Mouse (Mus musculus) limb, embryonic 12.5 days (tissue): ENCODE results near the gene Actn1. TPM values are rescaled to one million over a fixed set of nuclear protein-coding genes. Genes with fewer than 3 reads are reported as not detected.

Experiments used
- ATAC-seq: fragments of 200-750 bp; cut with Nextera tagmentation; 2 replicates; pipeline ENCODE4 v1.8.0; 2017; ENCODE audit warnings: low read depth, moderate TSS enrichment; ENCODE audit not compliant: insufficient number of reproducible peaks, insufficient read depth, low FRiP score, low TSS enrichment
- H3K27ac ChIP-seq: fragments of 300-500 bp; sonication (generic); 2 replicates; pipeline ENCODE4 v1.5.1; 2016; ENCODE audit warnings: mild to moderate bottlenecking, moderate library complexity
- H3K27me3 ChIP-seq: fragments of 300-500 bp; sonication (generic); 2 replicates; pipeline ENCODE4 v1.6.1; 2016; ENCODE audit warnings: mild to moderate bottlenecking, moderate library complexity
- H3K36me3 ChIP-seq: fragments of 300-500 bp; sonication (generic); 2 replicates; pipeline ENCODE4 v1.6.1; 2016; ENCODE audit warnings: mild to moderate bottlenecking, moderate library complexity
- H3K4me1 ChIP-seq: fragments of 300-500 bp; sonication (generic); replicated peaks from 2 replicates; pipeline ENCODE4 v1.6.1; 2016
- H3K4me2 ChIP-seq: fragments of 300-500 bp; sonication (generic); 2 replicates; pipeline ENCODE4 v1.6.1; 2016; ENCODE audit warnings: mild to moderate bottlenecking, moderate library complexity
- H3K4me3 ChIP-seq: fragments of 300-500 bp; sonication (generic); replicated peaks from 2 replicates; pipeline ENCODE4 v1.5.1; 2016; ENCODE audit warnings: mild to moderate bottlenecking
- H3K9ac ChIP-seq: fragments of 300-500 bp; sonication (generic); replicated peaks from 2 replicates; pipeline ENCODE4 v1.6.1; 2016; ENCODE audit warnings: mild to moderate bottlenecking, moderate library complexity
- H3K9me3 ChIP-seq: fragments of 300-500 bp; sonication (generic); 2 replicates; pipeline ENCODE4 v1.6.1; 2016; ENCODE audit warnings: mild to moderate bottlenecking, moderate library complexity
- WGBS: fragments of 180-500 bp; shearing (Covaris S2); methylation state at CpG from one replicate; pipeline ENCODE4 v1.1.7; 2016; 5-methylcytosine and 5-hydroxymethylcytosine counted together
- polyA plus RNA-seq: library from polyadenylated mRNA; unstranded; fragments of >200 nt; fragmentation: Nextera tagmentation; extraction: Ambion mirVana; gene quantifications from 2 replicates; pipeline ENCODE4 v1.2.1, GENCODE M21; 2016

Actn1 gene
- polyA plus RNA-seq, 1 experiment from 2014 or later: 42.0 TPM

DNA sequence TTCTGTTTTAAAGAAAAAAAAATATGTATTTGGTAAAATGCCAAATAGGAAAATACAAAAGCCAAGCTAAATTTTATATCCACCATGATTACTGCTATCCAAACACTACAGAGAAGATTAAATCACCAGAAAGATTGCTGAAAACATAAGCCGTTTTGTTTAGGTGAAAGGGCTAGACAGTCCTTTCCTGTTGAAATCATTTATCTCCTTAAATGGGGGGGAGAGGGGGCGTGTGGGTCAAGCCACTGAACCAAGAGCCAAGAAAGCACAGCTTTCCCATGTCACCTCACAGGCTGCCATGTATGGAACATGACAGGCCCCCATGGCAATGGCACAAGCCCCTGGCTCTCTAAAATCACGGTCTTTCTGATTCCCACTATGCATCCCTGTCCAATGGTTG, 21.6 kb downstream of the Actn1 start:
- Histone ChIP-seq H3K9me3 (peaks cover 13% of the 10 kb centered on the region; the same call in 1 of the 2 replicates), H3K27me3 (no peaks in the 10 kb centered on the region), H3K4me2 (no peak overlapping the region), H3K27ac (no peak overlapping the region), H3K36me3 (peaks cover 33% of the 10 kb centered on the region), H3K4me1 (peaks cover 42% of the 10 kb centered on the region), H3K4me3 (no peak overlapping the region), H3K9ac (no peak overlapping the region)
- ATAC-seq: no peak
- 77% methylated on average over 3 of the region's 3 CpGs for WGBS

DNA sequence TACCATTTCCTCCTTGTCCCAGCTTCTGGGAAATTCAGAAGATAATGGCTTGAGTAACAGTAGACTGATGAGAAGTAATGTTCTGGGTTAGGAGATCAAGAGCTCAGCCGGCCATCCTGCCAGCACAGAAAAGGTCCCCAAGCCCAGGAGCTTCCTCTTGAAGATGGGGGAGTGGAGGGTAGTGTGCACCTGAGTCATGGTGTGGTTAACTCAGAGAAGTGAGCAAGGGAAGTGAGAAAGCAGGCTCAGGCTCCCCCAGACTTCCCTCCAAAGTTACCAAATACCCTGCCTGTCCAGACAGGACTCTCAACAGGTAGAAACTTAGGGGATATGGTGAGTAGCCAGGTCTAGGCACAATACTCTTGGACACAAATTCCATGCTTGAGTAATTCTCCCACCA, 24.9 kb downstream of the Actn1 start:
- Histone ChIP-seq H3K36me3 (peaks cover 24% of the 10 kb centered on the region), H3K27me3 (no peaks in the 10 kb centered on the region), H3K4me3 (no peak overlapping the region), H3K4me2 (no peak overlapping the region), H3K9ac (no peak overlapping the region), H3K4me1 (peaks cover 48% of the 10 kb centered on the region), H3K9me3 (peaks cover 13% of the 10 kb centered on the region; the same call in 1 of the 2 replicates), H3K27ac (no peak overlapping the region)
- WGBS: 91% methylated on average over 1 of the region's 1 CpGs
- no peak for ATAC-seq

DNA sequence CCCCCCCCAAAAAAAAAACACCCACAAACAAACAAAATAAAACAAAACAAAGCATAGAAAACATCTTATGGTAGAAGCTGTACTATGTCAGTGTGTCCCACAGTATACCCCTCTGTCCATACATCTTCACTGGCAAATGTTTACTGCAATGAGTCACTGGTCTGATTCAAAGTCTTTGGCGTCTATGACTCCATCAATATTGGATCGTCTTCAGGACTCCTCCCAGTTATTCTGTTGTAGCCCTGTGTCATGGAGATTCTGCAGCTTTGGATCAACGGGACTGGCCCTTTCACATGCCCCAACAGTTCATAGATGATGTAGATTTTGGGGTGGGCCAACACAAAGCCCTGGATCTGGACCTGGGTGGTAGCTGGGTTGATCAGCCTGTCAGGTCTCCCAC, 25.9 kb downstream of the Actn1 start:
- Histone ChIP-seq H3K9me3 (peaks cover 13% of the 10 kb centered on the region; the same call in 1 of the 2 replicates), H3K36me3 (peaks cover 24% of the 10 kb centered on the region), H3K27ac (no peak overlapping the region), H3K9ac (no peak overlapping the region), H3K4me1 (peaks cover 51% of the 10 kb centered on the region), H3K4me2 (no peak overlapping the region), H3K27me3 (no peaks in the 10 kb centered on the region), H3K4me3 (no peak overlapping the region)
- ATAC-seq: no peak
- WGBS: 94% methylated on average over 3 of the region's 3 CpGs

DNA sequence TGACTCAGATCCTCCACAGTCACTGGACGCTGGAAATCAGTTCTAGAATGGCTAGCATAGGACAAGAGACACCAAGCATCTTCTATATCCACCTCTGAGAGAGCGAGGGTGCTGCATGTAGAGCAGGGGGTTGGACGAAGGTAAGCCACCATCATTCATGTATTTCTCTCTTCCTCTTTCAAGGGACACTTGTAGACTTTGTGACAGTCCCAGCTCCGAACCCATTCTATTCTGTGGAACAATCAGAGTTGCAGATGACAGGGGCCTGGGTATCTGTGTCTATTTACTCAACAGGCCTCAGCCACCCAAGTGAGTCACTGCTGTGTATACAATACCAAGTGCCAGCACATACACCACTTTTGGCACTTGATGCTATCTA, 27.3 kb downstream of the Actn1 start:
- H3K9ac ChIP-seq: no peak overlapping the region
- no peak overlapping the region for H3K4me2 ChIP-seq
- H3K9me3 ChIP-seq: peaks cover 13% of the 10 kb centered on the region; the same call in 1 of the 2 replicates
- no peak overlapping the region for H3K4me3 ChIP-seq
- 0 out of 2 replicates have a peak overlapping the region, but pooled peaks have one; percentile 14 for H3K27ac ChIP-seq
- peaks cover 24% of the 10 kb centered on the region for H3K36me3 ChIP-seq
- 90% methylated on average over 4 of the region's 4 CpGs for WGBS
- H3K4me1 ChIP-seq: peaks cover 52% of the 10 kb centered on the region
- ATAC-seq: no peak
- no peaks in the 10 kb centered on the region for H3K27me3 ChIP-seq

DNA sequence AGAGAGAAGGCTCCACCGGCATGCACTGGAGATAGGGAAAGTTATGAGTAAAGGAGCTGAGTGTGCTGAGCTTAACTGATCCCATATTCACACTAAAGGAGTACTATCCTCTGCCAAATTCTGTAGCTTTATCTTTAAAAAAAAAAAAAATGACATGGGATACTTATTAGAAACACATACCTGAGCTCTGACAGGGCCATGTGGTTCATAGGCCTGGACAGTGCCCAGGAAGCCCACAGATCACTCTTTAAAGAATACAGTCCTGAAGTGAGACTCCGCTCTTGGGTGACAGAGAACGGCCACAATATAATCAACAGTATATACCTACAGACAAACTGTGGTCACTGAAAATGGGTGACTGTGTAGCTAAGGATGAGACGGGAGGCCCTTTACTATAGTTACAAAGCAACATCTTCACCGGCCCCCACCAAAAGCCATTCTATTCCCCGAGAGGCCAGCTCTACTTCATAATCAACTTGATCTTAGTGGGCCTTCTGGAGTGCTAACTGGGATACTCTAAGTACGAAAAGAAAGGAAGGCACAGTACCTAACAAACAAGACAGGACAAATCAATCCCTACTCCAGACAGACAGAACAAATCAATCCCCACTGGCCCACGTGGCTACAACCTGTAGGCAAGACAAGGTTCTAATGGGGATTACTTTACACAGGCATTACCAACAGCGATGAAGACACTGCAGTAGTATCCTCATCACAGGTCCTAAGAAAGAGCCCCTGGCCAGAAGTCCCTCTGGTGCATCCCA, 27.9 kb downstream of the Actn1 start:
- WGBS: 75% methylated on average over 9 of the region's 9 CpGs
- H3K4me3 ChIP-seq: no peak overlapping the region
- peak overlapping the region; percentile 97 for H3K27ac ChIP-seq
- peaks cover 24% of the 10 kb centered on the region for H3K36me3 ChIP-seq
- no peak overlapping the region; the same call in 1 of the 2 replicates for H3K4me2 ChIP-seq
- peaks cover 55% of the 10 kb centered on the region for H3K4me1 ChIP-seq
- H3K27me3 ChIP-seq: no peaks in the 10 kb centered on the region
- peaks cover 13% of the 10 kb centered on the region; the same call in 1 of the 2 replicates for H3K9me3 ChIP-seq
- no peak overlapping the region for H3K9ac ChIP-seq
- ATAC-seq: no peak

DNA sequence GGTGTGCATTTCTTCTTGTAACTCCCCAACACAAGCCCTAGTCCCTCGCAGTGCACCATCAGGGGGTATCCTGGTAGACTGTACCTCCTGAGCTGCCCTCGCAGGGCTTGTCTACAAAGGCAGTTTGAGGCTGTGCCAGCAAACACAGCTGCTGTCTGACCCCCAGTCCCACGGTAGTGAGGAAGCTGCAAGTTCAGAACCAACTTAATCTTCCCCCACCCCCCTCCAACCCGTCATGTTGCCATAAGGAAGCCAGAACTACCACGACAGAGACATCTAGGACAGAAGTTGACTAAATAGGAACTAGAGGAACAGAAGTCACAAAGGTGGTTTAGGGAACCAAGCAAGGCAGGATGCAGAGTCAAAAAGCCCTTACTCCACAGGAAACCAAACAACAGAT, 28.9 kb downstream of the Actn1 start:
- no peaks in the 10 kb centered on the region for H3K27me3 ChIP-seq
- ATAC-seq: no peak
- peaks cover 13% of the 10 kb centered on the region; the same call in 1 of the 2 replicates for H3K9me3 ChIP-seq
- no peak overlapping the region for H3K4me3 ChIP-seq
- peak overlapping the region; percentile 46 for H3K4me2 ChIP-seq
- H3K9ac ChIP-seq: no peak overlapping the region; the same call in 1 of the 2 replicates
- WGBS: 14% methylated on average over 5 of the region's 5 CpGs
- H3K36me3 ChIP-seq: peaks cover 21% of the 10 kb centered on the region
- peak overlapping the region; percentile 97 for H3K27ac ChIP-seq
- H3K4me1 ChIP-seq: peaks cover 63% of the 10 kb centered on the region

DNA sequence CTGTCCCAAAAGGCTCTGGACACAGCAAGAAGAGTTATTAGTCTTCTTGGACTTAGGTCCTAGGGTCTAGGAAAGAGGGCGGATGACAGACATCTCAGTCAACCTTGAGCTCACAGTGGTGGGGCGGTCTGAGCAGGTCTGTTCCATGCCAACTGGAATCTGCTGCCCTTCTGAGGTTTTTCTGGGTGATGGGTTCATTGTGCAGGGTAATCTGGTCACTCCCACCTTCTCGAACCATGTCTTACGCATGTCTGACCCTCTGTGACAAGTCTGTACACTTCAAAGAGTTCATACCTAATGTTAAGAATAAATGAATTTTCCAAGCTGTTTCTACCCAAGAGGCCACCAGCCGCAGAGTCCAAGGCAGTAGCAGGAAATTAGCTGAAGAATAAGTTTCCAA, 29.3 kb downstream of the Actn1 start:
- Histone ChIP-seq H3K4me1 (peaks cover 68% of the 10 kb centered on the region), H3K27me3 (no peaks in the 10 kb centered on the region), H3K36me3 (peaks cover 19% of the 10 kb centered on the region), H3K4me3 (0 out of 2 replicates have a peak overlapping the region, but pooled peaks have one; percentile 14), H3K9me3 (peaks cover 13% of the 10 kb centered on the region; the same call in 1 of the 2 replicates), H3K27ac (peak overlapping the region; percentile 97), H3K4me2 (peak overlapping the region; percentile 46), H3K9ac (no peak overlapping the region)
- ATAC-seq: peak; percentile 23; the same call in 1 of the 2 replicates
- 12% methylated on average over 5 of the region's 5 CpGs for WGBS

DNA sequence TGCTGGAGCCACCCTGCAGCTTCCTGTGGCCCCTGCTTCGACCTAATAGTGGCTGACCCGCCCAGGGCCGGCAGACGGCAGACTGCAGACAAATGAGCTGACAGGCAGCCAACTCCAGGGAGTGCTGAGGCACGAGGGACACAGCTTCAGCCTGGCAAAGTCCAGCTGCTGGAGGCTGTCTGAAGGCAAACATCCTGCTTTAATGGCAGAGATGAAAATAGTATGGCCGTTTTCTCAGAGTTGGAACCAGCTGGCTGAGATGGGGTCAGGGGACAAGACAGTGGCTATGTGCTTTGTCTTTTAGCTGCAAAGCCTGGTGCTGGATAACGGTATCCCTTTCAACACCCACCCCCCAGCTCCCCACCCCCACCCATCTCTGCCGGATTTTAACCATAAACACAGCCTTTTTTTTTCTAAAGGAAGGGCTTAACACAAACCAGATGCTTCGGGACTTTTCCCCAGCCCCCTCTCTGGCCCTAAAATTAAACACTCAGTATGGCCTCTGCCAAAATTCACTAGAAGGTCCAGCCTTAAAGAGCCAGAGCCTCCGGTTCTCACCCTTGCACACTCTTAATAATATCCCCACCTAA, 30.0 kb downstream of the Actn1 start:
- peak overlapping the region; percentile 97 for H3K27ac ChIP-seq
- no peaks in the 10 kb centered on the region for H3K27me3 ChIP-seq
- peaks cover 13% of the 10 kb centered on the region; the same call in 1 of the 2 replicates for H3K9me3 ChIP-seq
- under 1% methylated on average over 10 of the region's 10 CpGs for WGBS
- H3K4me3 ChIP-seq: peak overlapping the region; percentile 14; the same call in 1 of the 2 replicates
- ATAC-seq: peak; percentile 74
- H3K9ac ChIP-seq: 0 out of 2 replicates have a peak overlapping the region, but pooled peaks have one; percentile 37
- H3K4me2 ChIP-seq: peak overlapping the region; percentile 46
- H3K4me1 ChIP-seq: peaks cover 74% of the 10 kb centered on the region
- peaks cover 16% of the 10 kb centered on the region for H3K36me3 ChIP-seq

DNA sequence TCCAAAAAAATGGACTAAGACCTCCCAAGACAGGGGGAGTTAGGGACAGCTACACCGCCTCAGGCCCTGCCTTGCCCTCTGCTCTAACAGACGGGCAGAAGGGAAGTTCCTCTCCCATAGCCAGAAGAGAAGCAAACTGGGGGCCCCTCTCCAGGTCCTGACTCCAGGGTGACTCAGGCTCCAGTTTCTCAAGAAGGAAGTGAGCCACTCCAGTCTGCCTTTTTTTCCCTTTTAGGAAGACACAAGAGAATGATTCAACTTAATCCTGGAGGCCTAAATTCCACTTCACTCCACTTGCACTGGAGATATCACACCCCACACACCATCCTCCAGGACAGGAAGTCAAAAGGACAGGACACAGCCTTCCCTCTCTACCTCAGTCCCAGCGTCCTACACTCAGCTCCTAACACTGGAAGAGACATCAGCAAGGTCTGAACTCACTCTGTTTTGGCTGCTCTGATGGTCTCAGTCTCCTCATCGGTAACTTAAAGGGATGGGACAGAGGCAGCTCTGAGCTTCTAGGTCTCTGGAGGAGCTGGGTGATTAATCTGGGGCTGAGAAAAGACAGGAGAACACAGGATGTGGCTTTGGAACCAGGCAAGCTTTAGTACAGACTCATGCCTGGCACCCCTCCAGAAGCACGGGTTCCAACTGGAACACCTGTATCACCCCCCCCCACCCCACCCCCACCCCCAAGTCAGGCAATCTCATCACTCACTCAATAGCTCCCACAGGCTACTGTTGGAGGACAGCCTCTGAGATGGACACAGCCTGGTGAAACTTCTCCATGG, 31.0 kb downstream of the Actn1 start:
- H3K9me3 ChIP-seq: peaks cover 7% of the 10 kb centered on the region; the same call in 1 of the 2 replicates
- no peak overlapping the region for H3K4me3 ChIP-seq
- peaks cover 85% of the 10 kb centered on the region for H3K4me1 ChIP-seq
- H3K4me2 ChIP-seq: peak overlapping the region; percentile 46
- peak overlapping the region; percentile 97 for H3K27ac ChIP-seq
- no peak for ATAC-seq
- peaks cover 9% of the 10 kb centered on the region for H3K36me3 ChIP-seq
- 23% methylated on average over 5 of the region's 5 CpGs for WGBS
- H3K9ac ChIP-seq: no peak overlapping the region
- H3K27me3 ChIP-seq: no peaks in the 10 kb centered on the region

DNA sequence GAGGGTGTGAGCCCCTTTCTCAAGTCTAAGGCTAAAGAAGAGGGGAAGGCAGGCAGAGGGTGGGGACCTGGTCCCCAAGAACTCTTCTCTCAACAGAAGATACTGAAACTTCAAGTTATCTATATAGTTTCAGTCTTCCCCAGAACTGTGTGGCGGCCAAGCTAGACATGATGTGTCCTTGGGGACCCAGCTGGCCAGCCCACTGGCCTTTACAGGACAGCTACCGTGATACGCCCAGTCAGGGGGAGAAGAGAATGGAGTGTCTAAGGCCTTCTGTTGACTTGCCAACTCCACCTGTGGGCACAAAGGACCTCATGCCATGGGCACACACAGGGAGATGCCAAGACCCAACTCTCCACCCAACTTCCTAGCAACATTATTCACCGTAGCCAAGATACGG, 31.8 kb downstream of the Actn1 start:
- Histone ChIP-seq H3K9ac (no peak overlapping the region), H3K36me3 (peaks cover under 1% of the 10 kb centered on the region; the same call in 1 of the 2 replicates), H3K4me2 (peak overlapping the region; percentile 5; the same call in 1 of the 2 replicates), H3K4me3 (no peak overlapping the region), H3K4me1 (peaks cover 93% of the 10 kb centered on the region), H3K27me3 (no peaks in the 10 kb centered on the region), H3K27ac (peak overlapping the region; percentile 97), H3K9me3 (no peaks in the 10 kb centered on the region)
- 83% methylated on average over 5 of the region's 5 CpGs for WGBS
- ATAC-seq: no peak
